12 mouse cellular contexts compared by ENCODE assay signal in genomic region chr11:98018222-98018621, GRCm38 (mm10). TPM values are rescaled to one million over a fixed set of nuclear protein-coding genes. Genes with fewer than 3 reads are reported as not detected.
A peak's percentile ranks its signal among the peaks of the same experiment; 100 is the strongest.
DNase-seq lines count a peak whose midpoint lies in the region; ATAC-seq and TF ChIP-seq lines count a peak whose summit lies in the region.
"Had no signal": no experiment of that assay in that cellular context is flagged by ENCODE, and none has a peak within 500 bp of the region (broad histone marks: within the 10 kb centered on the region; RNA-seq: fewer than 3 reads in every experiment).

No protein-coding gene starts in this region.

- DNase-seq in layer of hippocampus, adult 2 months (ENCODE audit: low spot score in 2 of 2) = no peak
- no peak for DNase-seq in layer of hippocampus, adult 11-12 months (ENCODE audit: low spot score)
- no peak for DNase-seq in forebrain, embryonic 14.5 days (ENCODE audit: low spot score)
- DNase-seq in embryo, embryonic 9.5 days (ENCODE audit: extremely low spot score) = no peak
- DNase-seq: cerebellum, adult 2 months; heart, postnatal 14 days; liver, embryonic 13.5 days had no signal

- WGBS in forebrain, embryonic 14.5 days = 72% methylated on average over 6 of the region's 6 CpGs
- WGBS in midbrain, embryonic 13.5 days = 66% methylated on average over 6 of the region's 6 CpGs

- peak; percentile 14; the same call in 1 of the 2 replicates for TF ChIP-seq CTCF in layer of hippocampus, adult 2 months (conservative IDR thresholded peaks at IDR 0.05)
- TF ChIP-seq CTCF in cortical plate, adult 2 months (IDR thresholded peaks at IDR 0.05; ENCODE audit: extremely low read depth, insufficient read depth, low read length) = no peak

- no peak for TF ChIP-seq POLR2A in cortical plate, adult 2 months (IDR thresholded peaks at IDR 0.05; ENCODE audit: extremely low read depth, insufficient read depth, low read length)

- H3K27me3 ChIP-seq in forebrain, embryonic 14.5 days (replicated peaks; ENCODE audit: control insufficient read depth, insufficient read depth, low read length) = no peaks in the 10 kb centered on the region
- H3K27me3 ChIP-seq in midbrain, embryonic 13.5 days = no peaks in the 10 kb centered on the region

- peak overlapping the region; percentile 17; the same call in 1 of the 2 replicates for H3K9ac ChIP-seq in forebrain, embryonic 14.5 days (ENCODE audit: low read length)
- peak overlapping the region; percentile 17; the same call in 1 of the 2 replicates for H3K9ac ChIP-seq in midbrain, embryonic 13.5 days (replicated peaks)
- H3K9ac ChIP-seq: liver, embryonic 13.5 days had no signal

- no peak overlapping the region; the same call in 1 of the 2 replicates for H3K4me3 ChIP-seq in layer of hippocampus, adult 2 months
- H3K4me3 ChIP-seq in cortical plate, adult 2 months (ENCODE audit: insufficient read depth, low read length) = no peak overlapping the region
- no peak overlapping the region for H3K4me3 ChIP-seq in forebrain, embryonic 14.5 days (ENCODE audit: low read depth, low read length)
- H3K4me3 ChIP-seq in midbrain, embryonic 13.5 days (replicated peaks) = no peak overlapping the region
- H3K4me3 ChIP-seq: limb, embryonic 10.5 days; liver, embryonic 13.5 days had no signal

- H3K9me3 ChIP-seq in forebrain, embryonic 14.5 days (replicated peaks; ENCODE audit: control insufficient read depth, low read length) = no peaks in the 10 kb centered on the region
- no peaks in the 10 kb centered on the region for H3K9me3 ChIP-seq in midbrain, embryonic 13.5 days
- H3K9me3 ChIP-seq: limb, embryonic 10.5 days; liver, embryonic 13.5 days had no signal

- H3K36me3 ChIP-seq in forebrain, embryonic 14.5 days (ENCODE audit: control insufficient read depth, insufficient read depth, low read length) = peaks cover 42% of the 10 kb centered on the region
- peaks cover 50% of the 10 kb centered on the region for H3K36me3 ChIP-seq in midbrain, embryonic 13.5 days
- H3K36me3 ChIP-seq: liver, embryonic 13.5 days had no signal

- ATAC-seq in forebrain, embryonic 14.5 days = no peak
- ATAC-seq in midbrain, embryonic 13.5 days = no peak
- ATAC-seq in cerebellum, adult (ENCODE audit: insufficient number of reproducible peaks, low FRiP score, low TSS enrichment) = no peak

- H3K4me1 ChIP-seq in cortical plate, adult 2 months (ENCODE audit: control insufficient read depth, insufficient read depth, low read length) = peaks cover 7% of the 10 kb centered on the region
- peaks cover 32% of the 10 kb centered on the region for H3K4me1 ChIP-seq in forebrain, embryonic 14.5 days (ENCODE audit: control insufficient read depth, insufficient read depth, low read length)
- peaks cover 45% of the 10 kb centered on the region for H3K4me1 ChIP-seq in midbrain, embryonic 13.5 days (replicated peaks)

- H3K27ac ChIP-seq in layer of hippocampus, adult 2 months = peak overlapping the region; percentile 90; the same call in 1 of the 2 replicates
- peak overlapping the region; percentile 72; the same call in 1 of the 2 replicates for H3K27ac ChIP-seq in cortical plate, adult 2 months (ENCODE audit: insufficient read depth, low read length)
- no peak overlapping the region for H3K27ac ChIP-seq in forebrain, embryonic 14.5 days (ENCODE audit: low read depth, low read length)
- H3K27ac ChIP-seq in midbrain, embryonic 13.5 days = peak overlapping the region; percentile 87; the same call in 1 of the 2 replicates
- H3K27ac ChIP-seq: limb, embryonic 10.5 days; liver, embryonic 13.5 days had no signal

- no peak overlapping the region for H3K4me2 ChIP-seq in forebrain, embryonic 14.5 days (ENCODE audit: low read length)
- no peak overlapping the region for H3K4me2 ChIP-seq in midbrain, embryonic 13.5 days (replicated peaks)
- H3K4me2 ChIP-seq: liver, embryonic 13.5 days had no signal

RNA-seq across cellular contexts. Expression of gene Cacnb1, which starts 4.6 kb away (rescaled TPM):
- 100 to 1,000 TPM; 139 to 142 TPM for total RNA-seq in layer of hippocampus, adult 2 months (2021)
- polyA plus RNA-seq in cortical plate, adult 2 months (2012; rRNA removed) = 114 and 117 TPM in 2 replicates
- 22.1 and 29.2 TPM in 2 replicates for polyA plus RNA-seq in forebrain, embryonic 14.5 days (2014; fragmentation: Nextera tagmentation; extraction: Ambion mirVana)
- polyA plus RNA-seq in midbrain, embryonic 13.5 days (2015; fragmentation: Nextera tagmentation; extraction: Ambion mirVana) = 49.8 and 51.8 TPM in 2 replicates

RNA-seq across cellular contexts. Expression of gene Rpl19, which starts 8.3 kb away (rescaled TPM):
- total RNA-seq in layer of hippocampus, adult 2 months (2021) = 100 to 1,000 TPM; 615 to 621 TPM
- 880 and 901 TPM in 2 replicates for polyA plus RNA-seq in cortical plate, adult 2 months (2012; rRNA removed)
- polyA plus RNA-seq in forebrain, embryonic 14.5 days (2014; fragmentation: Nextera tagmentation; extraction: Ambion mirVana) = 787 and 932 TPM in 2 replicates
- polyA plus RNA-seq in midbrain, embryonic 13.5 days (2015; fragmentation: Nextera tagmentation; extraction: Ambion mirVana) = 699 and 710 TPM in 2 replicates

RNA-seq across cellular contexts. Expression of gene Arl5c, which starts 22.2 kb away (rescaled TPM):
- total RNA-seq in layer of hippocampus, adult 2 months (2021) = 1 to 10 TPM; 1.4 to 1.7 TPM
- 2.2 and 2.6 TPM in 2 replicates for polyA plus RNA-seq in cortical plate, adult 2 months (2012; rRNA removed)
- 2.8 and 4.8 TPM in 2 replicates for polyA plus RNA-seq in forebrain, embryonic 14.5 days (2014; fragmentation: Nextera tagmentation; extraction: Ambion mirVana)
- 8.0 and 10.5 TPM in 2 replicates for polyA plus RNA-seq in midbrain, embryonic 13.5 days (2015; fragmentation: Nextera tagmentation; extraction: Ambion mirVana)

RNA-seq across cellular contexts. Expression of gene Plxdc1, which starts 32.0 kb away (rescaled TPM):
- total RNA-seq in layer of hippocampus, adult 2 months (2021) = 10 to 100 TPM in 1 of 2 experiments, 1 to 10 TPM in 1; 9.0 to 10.3 TPM
- polyA plus RNA-seq in cortical plate, adult 2 months (2012; rRNA removed) = 28.6 and 29.2 TPM in 2 replicates
- 0.48 and 0.84 TPM in 2 replicates for polyA plus RNA-seq in forebrain, embryonic 14.5 days (2014; fragmentation: Nextera tagmentation; extraction: Ambion mirVana)
- polyA plus RNA-seq in midbrain, embryonic 13.5 days (2015; fragmentation: Nextera tagmentation; extraction: Ambion mirVana) = 0.38 and 0.63 TPM in 2 replicates
- polyA plus RNA-seq: limb, embryonic 10.5 days had no signal

RNA-seq across cellular contexts. Expression of gene Stac2, which starts 35.0 kb away (rescaled TPM):
- 10 to 100 TPM; 50.2 to 50.8 TPM for total RNA-seq in layer of hippocampus, adult 2 months (2021)
- 49.7 and 51.6 TPM in 2 replicates for polyA plus RNA-seq in cortical plate, adult 2 months (2012; rRNA removed)
- polyA plus RNA-seq in forebrain, embryonic 14.5 days (2014; fragmentation: Nextera tagmentation; extraction: Ambion mirVana) = 1.1 and 2.4 TPM in 2 replicates
- 1.6 and 1.7 TPM in 2 replicates for polyA plus RNA-seq in midbrain, embryonic 13.5 days (2015; fragmentation: Nextera tagmentation; extraction: Ambion mirVana)
- total RNA-seq: CH12.LX had no signal
